Mouse (Mus musculus) liver, adult 2 months (tissue): Measurements from ENCODE around the gene Slc2a9.

Source experiments
- CTCF ChIP-seq: fragments of 200-500 bp; IDR thresholded peaks from 2 replicates; pipeline ENCODE4 v1.5.1; 2011; ENCODE audit warnings: low read depth, low read length, control low read depth
- POLR2A ChIP-seq: fragments of 200-500 bp; IDR thresholded peaks from 2 replicates; pipeline ENCODE4 v1.6.1; 2011; ENCODE audit warnings: low read length, control low read depth; ENCODE audit not compliant: insufficient read depth; ENCODE audit errors: extremely low read depth

DNA sequence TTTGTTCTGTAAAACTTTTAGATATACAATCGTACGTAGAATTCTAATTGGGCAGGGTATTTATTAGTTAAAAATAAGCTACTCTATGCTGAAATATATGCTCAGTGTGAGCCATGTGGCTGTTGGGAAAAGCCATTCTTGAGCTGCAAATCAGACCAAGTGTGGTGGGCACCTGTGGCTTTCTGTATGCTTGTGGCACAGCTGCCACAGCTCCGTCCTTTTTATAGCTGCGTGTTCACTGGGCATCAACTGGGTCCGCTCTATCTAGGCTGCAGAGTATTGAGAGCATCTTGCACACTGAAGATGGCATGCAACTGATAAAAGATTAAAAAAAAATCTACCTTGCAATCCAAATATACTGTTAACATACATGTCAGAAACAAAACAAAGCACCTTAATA lies 20.0 kb upstream of the Slc2a9 start:
- no peak for TF ChIP-seq POLR2A
- no peak for TF ChIP-seq CTCF
